10 mouse cellular contexts compared by ENCODE assay signal in the genomic region with DNA sequence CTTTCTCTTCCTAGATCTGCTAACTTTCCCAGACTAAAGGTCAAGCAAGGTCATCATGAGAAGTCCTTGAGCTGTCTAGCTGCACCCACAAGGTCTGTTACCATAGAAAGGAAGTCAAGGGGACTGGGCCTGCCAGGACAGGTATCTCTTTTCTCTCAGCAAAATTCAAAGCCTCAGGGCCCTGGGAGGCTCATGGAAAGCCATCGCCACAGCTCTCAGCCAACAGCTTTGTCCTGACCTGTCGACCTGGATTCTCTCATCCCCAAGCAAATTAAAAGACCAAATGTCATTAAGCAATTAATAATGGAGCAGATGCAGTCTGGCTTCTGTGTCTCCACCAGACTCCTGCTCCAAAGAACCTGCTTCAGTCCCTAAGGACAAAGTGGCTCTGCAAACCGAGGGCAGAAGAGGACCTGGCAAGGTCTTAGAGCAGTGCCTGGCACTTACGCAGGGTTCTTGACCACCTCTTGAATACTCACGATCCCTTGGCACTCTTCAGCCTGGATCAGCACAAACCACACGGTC. TPM values are rescaled to one million over a fixed set of nuclear protein-coding genes. Genes with fewer than 3 reads are reported as not detected.
DNase-seq lines count a peak whose midpoint lies in the region; ATAC-seq lines count a peak whose summit lies in the region.
"Had no signal": no experiment of that assay in that cellular context is flagged by ENCODE, and none has a peak within 500 bp of the region (broad histone marks: within the 10 kb centered on the region; RNA-seq: fewer than 3 reads in every experiment).

No protein-coding gene starts in this region.

- no peak for ATAC-seq in heart, embryonic 12.5 days (ENCODE audit: insufficient number of reproducible peaks, low FRiP score)
- no peak for ATAC-seq in heart, embryonic 11.5 days (replicated peaks; ENCODE audit: insufficient number of reproducible peaks, low FRiP score, low TSS enrichment)
- ATAC-seq in midbrain, embryonic 11.5 days (ENCODE audit: low FRiP score) = peak; percentile 49
- ATAC-seq in midbrain, embryonic 14.5 days (ENCODE audit: low FRiP score, low TSS enrichment) = no peak
- ATAC-seq in neural tube, embryonic 15.5 days (ENCODE audit: low FRiP score) = no peak

- 0 out of 2 replicates have a peak overlapping the region, but pooled peaks have one; percentile 6 for H3K9ac ChIP-seq in heart, embryonic 12.5 days
- H3K9ac ChIP-seq in heart, embryonic 11.5 days (ENCODE audit: low read depth, low read length) = no peak overlapping the region; the same call in 1 of the 2 replicates
- H3K9ac ChIP-seq in midbrain, embryonic 11.5 days (ENCODE audit: low read length) = no peak overlapping the region
- no peak overlapping the region; the same call in 1 of the 2 replicates for H3K9ac ChIP-seq in midbrain, embryonic 14.5 days (replicated peaks; ENCODE audit: low read length)
- 0 out of 2 replicates have a peak overlapping the region, but pooled peaks have one; percentile 10 for H3K9ac ChIP-seq in neural tube, embryonic 15.5 days (replicated peaks)

- peak overlapping the region; percentile 53; the same call in 1 of the 2 replicates for H3K4me2 ChIP-seq in heart, embryonic 12.5 days
- no peak overlapping the region for H3K4me2 ChIP-seq in heart, embryonic 11.5 days
- H3K4me2 ChIP-seq in midbrain, embryonic 11.5 days = 0 out of 2 replicates have a peak overlapping the region, but pooled peaks have one; percentile 3
- no peak overlapping the region for H3K4me2 ChIP-seq in midbrain, embryonic 14.5 days (ENCODE audit: low read length)
- 0 out of 2 replicates have a peak overlapping the region, but pooled peaks have one; percentile 23 for H3K4me2 ChIP-seq in neural tube, embryonic 15.5 days

- H3K4me3 ChIP-seq in heart, embryonic 12.5 days = no peak overlapping the region
- H3K4me3 ChIP-seq in heart, embryonic 11.5 days (ENCODE audit: low read depth, low read length) = no peak overlapping the region
- no peak overlapping the region for H3K4me3 ChIP-seq in midbrain, embryonic 11.5 days (ENCODE audit: low read depth, low read length)
- H3K4me3 ChIP-seq in midbrain, embryonic 14.5 days (replicated peaks; ENCODE audit: low read depth, low read length) = no peak overlapping the region
- no peak overlapping the region for H3K4me3 ChIP-seq in neural tube, embryonic 15.5 days (replicated peaks)

- H3K9me3 ChIP-seq in heart, embryonic 12.5 days (replicated peaks) = no peaks in the 10 kb centered on the region
- no peaks in the 10 kb centered on the region for H3K9me3 ChIP-seq in heart, embryonic 11.5 days (replicated peaks; ENCODE audit: control insufficient read depth, low read length)
- no peaks in the 10 kb centered on the region for H3K9me3 ChIP-seq in midbrain, embryonic 11.5 days (ENCODE audit: control insufficient read depth, low read length)
- no peaks in the 10 kb centered on the region for H3K9me3 ChIP-seq in midbrain, embryonic 14.5 days (ENCODE audit: control insufficient read depth, low read length)
- H3K9me3 ChIP-seq in neural tube, embryonic 15.5 days (replicated peaks) = no peaks in the 10 kb centered on the region

- H3K27me3 ChIP-seq in heart, embryonic 12.5 days (replicated peaks) = no peaks in the 10 kb centered on the region
- no peaks in the 10 kb centered on the region for H3K27me3 ChIP-seq in heart, embryonic 11.5 days (ENCODE audit: control insufficient read depth, insufficient read depth, low read length)
- H3K27me3 ChIP-seq in midbrain, embryonic 11.5 days (ENCODE audit: control insufficient read depth, insufficient read depth, low read length) = no peaks in the 10 kb centered on the region
- H3K27me3 ChIP-seq in midbrain, embryonic 14.5 days (ENCODE audit: control insufficient read depth, insufficient read depth, low read length) = no peaks in the 10 kb centered on the region
- no peaks in the 10 kb centered on the region for H3K27me3 ChIP-seq in neural tube, embryonic 15.5 days (replicated peaks)

- H3K36me3 ChIP-seq in heart, embryonic 12.5 days = peaks cover 30% of the 10 kb centered on the region
- H3K36me3 ChIP-seq in heart, embryonic 11.5 days (ENCODE audit: control insufficient read depth, insufficient read depth, low read length) = peaks cover 4% of the 10 kb centered on the region; the same call in 1 of the 2 replicates
- H3K36me3 ChIP-seq in midbrain, embryonic 11.5 days (ENCODE audit: control insufficient read depth, insufficient read depth, low read length) = peaks cover 2% of the 10 kb centered on the region; the same call in 1 of the 2 replicates
- H3K36me3 ChIP-seq in midbrain, embryonic 14.5 days (ENCODE audit: control insufficient read depth, insufficient read depth, low read length) = peaks cover 11% of the 10 kb centered on the region; the same call in 1 of the 2 replicates
- H3K36me3 ChIP-seq in neural tube, embryonic 15.5 days = peaks cover 21% of the 10 kb centered on the region

- WGBS in heart, embryonic 12.5 days = 68% methylated on average over 6 of the region's 6 CpGs
- WGBS in heart, embryonic 11.5 days (ENCODE audit: insufficient replicate concordance) = 70% methylated on average over 6 of the region's 6 CpGs
- WGBS in midbrain, embryonic 11.5 days = 77% methylated on average over 6 of the region's 6 CpGs
- 79% methylated on average over 6 of the region's 6 CpGs for WGBS in midbrain, embryonic 14.5 days
- 74% methylated on average over 6 of the region's 6 CpGs for WGBS in neural tube, embryonic 15.5 days

- H3K4me1 ChIP-seq in heart, embryonic 12.5 days (replicated peaks) = peaks cover 24% of the 10 kb centered on the region
- peaks cover 6% of the 10 kb centered on the region; the same call in 1 of the 2 replicates for H3K4me1 ChIP-seq in heart, embryonic 11.5 days (ENCODE audit: control insufficient read depth, insufficient read depth, low read length)
- H3K4me1 ChIP-seq in midbrain, embryonic 11.5 days (ENCODE audit: control insufficient read depth, insufficient read depth, low read length) = peaks cover 7% of the 10 kb centered on the region; the same call in 1 of the 2 replicates
- 0 out of 2 replicates have a peak, but pooled peaks cover 5% of the 10 kb centered on the region for H3K4me1 ChIP-seq in midbrain, embryonic 14.5 days (ENCODE audit: control insufficient read depth, insufficient read depth, low read length)
- peaks cover 18% of the 10 kb centered on the region for H3K4me1 ChIP-seq in neural tube, embryonic 15.5 days

- H3K27ac ChIP-seq in heart, embryonic 12.5 days (ENCODE audit: poor library complexity, severe bottlenecking) = no peak overlapping the region
- H3K27ac ChIP-seq in heart, embryonic 11.5 days (ENCODE audit: low read depth, low read length) = no peak overlapping the region
- H3K27ac ChIP-seq in midbrain, embryonic 11.5 days (ENCODE audit: low read depth, low read length) = no peak overlapping the region
- H3K27ac ChIP-seq in midbrain, embryonic 14.5 days (replicated peaks; ENCODE audit: low read depth, low read length) = no peak overlapping the region
- H3K27ac ChIP-seq in neural tube, embryonic 15.5 days (replicated peaks) = no peak overlapping the region

- no peak for DNase-seq in midbrain, embryonic 11.5 days (ENCODE audit: low spot score, missing footprints)
- DNase-seq in midbrain, embryonic 14.5 days = no peak
- peak; percentile 75 for DNase-seq in gonadal fat pad, adult 2 months (ENCODE audit: low read depth)
- DNase-seq in frontal cortex, adult 2 months (ENCODE audit: extremely low spot score in 1 of 2, low spot score in 1 of 2) = no peak
- no peak for DNase-seq in adrenal gland, postnatal 25 days
- DNase-seq: right cerebral cortex, postnatal 25 days had no signal

RNA-seq across cellular contexts. Expression of a gene that starts 0.6 kb away (rescaled TPM):
- 25.3 and 27.9 TPM in 2 replicates for polyA plus RNA-seq in heart, embryonic 12.5 days (2016; fragmentation: Nextera tagmentation; extraction: Ambion mirVana)
- 12.1 and 18.5 TPM in 2 replicates for polyA plus RNA-seq in heart, embryonic 11.5 days (2014; fragmentation: Nextera tagmentation; extraction: Ambion mirVana)
- polyA plus RNA-seq in midbrain, embryonic 11.5 days (2014; fragmentation: Nextera tagmentation; extraction: Ambion mirVana) = 13.5 and 18.1 TPM in 2 replicates
- 13.6 and 14.8 TPM in 2 replicates for polyA plus RNA-seq in midbrain, embryonic 14.5 days (2014; fragmentation: Nextera tagmentation; extraction: Ambion mirVana)
- 9.7 and 9.8 TPM in 2 replicates for polyA plus RNA-seq in gonadal fat pad, adult 2 months (2012; rRNA removed)
- polyA plus RNA-seq in neural tube, embryonic 15.5 days (2015; fragmentation: Nextera tagmentation; extraction: Ambion mirVana) = 18.0 and 19.4 TPM in 2 replicates
- polyA plus RNA-seq in frontal cortex, adult 2 months (2012; rRNA removed) = 27.6 and 29.9 TPM in 2 replicates
- 17.1 and 19.6 TPM in 2 replicates for total RNA-seq in adrenal gland, postnatal 25 days (2021)

RNA-seq across cellular contexts. Expression of a gene that starts 17.2 kb away (rescaled TPM):
- 0.15 and 0.20 TPM in 2 replicates for polyA plus RNA-seq in heart, embryonic 12.5 days (2016; fragmentation: Nextera tagmentation; extraction: Ambion mirVana)
- polyA plus RNA-seq in heart, embryonic 11.5 days (2014; fragmentation: Nextera tagmentation; extraction: Ambion mirVana) = 0.13 and 0.23 TPM in 2 replicates
- polyA plus RNA-seq in midbrain, embryonic 11.5 days (2014; fragmentation: Nextera tagmentation; extraction: Ambion mirVana) = 1.7 and 2.0 TPM in 2 replicates
- polyA plus RNA-seq in midbrain, embryonic 14.5 days (2014; fragmentation: Nextera tagmentation; extraction: Ambion mirVana) = 3.0 and 5.8 TPM in 2 replicates
- 1.8 and 4.0 TPM in 2 replicates for polyA plus RNA-seq in gonadal fat pad, adult 2 months (2012; rRNA removed)
- polyA plus RNA-seq in neural tube, embryonic 15.5 days (2015; fragmentation: Nextera tagmentation; extraction: Ambion mirVana) = 2.9 and 3.6 TPM in 2 replicates
- 2.0 and 2.1 TPM in 2 replicates for polyA plus RNA-seq in frontal cortex, adult 2 months (2012; rRNA removed)
- not detected in 2 replicates for total RNA-seq in adrenal gland, postnatal 25 days (2021)
- total RNA-seq: gastrocnemius, postnatal 10 days had no signal

RNA-seq across cellular contexts. Expression of a gene that starts 30.8 kb away (rescaled TPM):
- polyA plus RNA-seq in heart, embryonic 12.5 days (2016; fragmentation: Nextera tagmentation; extraction: Ambion mirVana) = 0.66 and 1.1 TPM in 2 replicates
- 0.86 and 1.2 TPM in 2 replicates for polyA plus RNA-seq in heart, embryonic 11.5 days (2014; fragmentation: Nextera tagmentation; extraction: Ambion mirVana)
- polyA plus RNA-seq in midbrain, embryonic 11.5 days (2014; fragmentation: Nextera tagmentation; extraction: Ambion mirVana) = 0.40 and 0.46 TPM in 2 replicates
- polyA plus RNA-seq in midbrain, embryonic 14.5 days (2014; fragmentation: Nextera tagmentation; extraction: Ambion mirVana) = 2.1 and 3.1 TPM in 2 replicates
- 0.19 and 0.35 TPM in 2 replicates for polyA plus RNA-seq in gonadal fat pad, adult 2 months (2012; rRNA removed)
- polyA plus RNA-seq in neural tube, embryonic 15.5 days (2015; fragmentation: Nextera tagmentation; extraction: Ambion mirVana) = 2.1 and 2.9 TPM in 2 replicates
- 4.4 and 4.9 TPM in 2 replicates for polyA plus RNA-seq in frontal cortex, adult 2 months (2012; rRNA removed)
- total RNA-seq in adrenal gland, postnatal 25 days (2021) = 0.24 TPM in 1 of 2 replicates, not detected in the other

RNA-seq across cellular contexts. Expression of a gene that starts 43.5 kb away (rescaled TPM):
- polyA plus RNA-seq in heart, embryonic 12.5 days (2016; fragmentation: Nextera tagmentation; extraction: Ambion mirVana) = 1.4 and 1.6 TPM in 2 replicates
- polyA plus RNA-seq in heart, embryonic 11.5 days (2014; fragmentation: Nextera tagmentation; extraction: Ambion mirVana) = 1.00 and 1.0 TPM in 2 replicates
- polyA plus RNA-seq in midbrain, embryonic 11.5 days (2014; fragmentation: Nextera tagmentation; extraction: Ambion mirVana) = 5.1 and 6.2 TPM in 2 replicates
- 20.4 and 24.1 TPM in 2 replicates for polyA plus RNA-seq in midbrain, embryonic 14.5 days (2014; fragmentation: Nextera tagmentation; extraction: Ambion mirVana)
- 1.0 and 1.6 TPM in 2 replicates for polyA plus RNA-seq in gonadal fat pad, adult 2 months (2012; rRNA removed)
- 21.2 and 25.6 TPM in 2 replicates for polyA plus RNA-seq in neural tube, embryonic 15.5 days (2015; fragmentation: Nextera tagmentation; extraction: Ambion mirVana)
- 68.7 and 72.1 TPM in 2 replicates for polyA plus RNA-seq in frontal cortex, adult 2 months (2012; rRNA removed)
- total RNA-seq in adrenal gland, postnatal 25 days (2021) = 0.15 and 0.19 TPM in 2 replicates

RNA-seq across cellular contexts. Expression of a gene that starts 49.5 kb away (rescaled TPM):
- 2.5 and 3.1 TPM in 2 replicates for polyA plus RNA-seq in heart, embryonic 12.5 days (2016; fragmentation: Nextera tagmentation; extraction: Ambion mirVana)
- polyA plus RNA-seq in heart, embryonic 11.5 days (2014; fragmentation: Nextera tagmentation; extraction: Ambion mirVana) = 2.4 TPM in 2 replicates
- polyA plus RNA-seq in midbrain, embryonic 11.5 days (2014; fragmentation: Nextera tagmentation; extraction: Ambion mirVana) = 7.8 and 9.0 TPM in 2 replicates
- 4.2 and 4.9 TPM in 2 replicates for polyA plus RNA-seq in midbrain, embryonic 14.5 days (2014; fragmentation: Nextera tagmentation; extraction: Ambion mirVana)
- polyA plus RNA-seq in gonadal fat pad, adult 2 months (2012; rRNA removed) = 5.0 and 6.1 TPM in 2 replicates
- polyA plus RNA-seq in neural tube, embryonic 15.5 days (2015; fragmentation: Nextera tagmentation; extraction: Ambion mirVana) = 4.8 and 10.1 TPM in 2 replicates
- polyA plus RNA-seq in frontal cortex, adult 2 months (2012; rRNA removed) = 1.8 and 2.0 TPM in 2 replicates
- 3.1 and 3.6 TPM in 2 replicates for total RNA-seq in adrenal gland, postnatal 25 days (2021)

Comparison
In these comparisons a context has a peak if more than half of its experiments do, and no peak if none do; other contexts are left out.
1. H3K4me2 ChIP-seq: peak in heart, embryonic 12.5 days (single experiment), midbrain, embryonic 11.5 days (single experiment) and neural tube, embryonic 15.5 days (single experiment); none in heart, embryonic 11.5 days (single experiment) and midbrain, embryonic 14.5 days (single experiment).
2. H3K9ac ChIP-seq: peak in heart, embryonic 12.5 days (single experiment) and neural tube, embryonic 15.5 days (single experiment); none in heart, embryonic 11.5 days (single experiment), midbrain, embryonic 11.5 days (single experiment) and midbrain, embryonic 14.5 days (single experiment).